Mouse (Mus musculus): ENCODE measurements around the gene Tmem220.

Gene Tmem220

GRCm38 (mm10) chr11:67017801-67018591, 7.0 kb upstream of the Tmem220 start:
- peak; percentile 99 for DNase-seq (ENCODE audit: low read depth, low spot score)

GRCm38 (mm10) chr11:67019711-67020475, 5.1 kb upstream of the Tmem220 start:
- DNase-seq (ENCODE audit: low read depth, low spot score) = no peak

- DNase-seq (ENCODE audit: low read depth, low spot score) = peak; percentile 85
These were observed 4.0 kb upstream of the Tmem220 start for GRCm38 (mm10) chr11:67020948-67021347.

GRCm38 (mm10) chr11:67022354-67023115, 2.4 kb upstream of the Tmem220 start:
- DNase-seq (ENCODE audit: low read depth, low spot score) = peak; percentile 93

- DNase-seq (ENCODE audit: low read depth, low spot score) = peak; percentile 84
These were observed 1.8 kb upstream of the Tmem220 start for GRCm38 (mm10) chr11:67023191-67023590.

GRCm38 (mm10) chr11:67023802-67024340, 1.1 kb upstream of the Tmem220 start:
- peak; percentile 93 for DNase-seq (ENCODE audit: low read depth, low spot score)

GRCm38 (mm10) chr11:67030904-67031602, 6.1 kb downstream of the Tmem220 start:
- DNase-seq (ENCODE audit: low read depth, low spot score) = peak; percentile 76

- DNase-seq (ENCODE audit: low read depth, low spot score) = no peak
These were observed 6.6 kb downstream of the Tmem220 start for GRCm38 (mm10) chr11:67031603-67031915.

- DNase-seq (ENCODE audit: low read depth, low spot score) = no peak
These were observed 10.0 kb downstream of the Tmem220 start for GRCm38 (mm10) chr11:67034775-67035485.

GRCm38 (mm10) chr11:67036229-67036628, 11.3 kb downstream of the Tmem220 start:
- DNase-seq (ENCODE audit: low read depth, low spot score) = no peak

- no peak for DNase-seq (ENCODE audit: low read depth, low spot score)
These were observed 11.9 kb downstream of the Tmem220 start for GRCm38 (mm10) chr11:67036892-67037291.

- DNase-seq (ENCODE audit: low read depth, low spot score) = peak; percentile 73
These were observed 14.8 kb downstream of the Tmem220 start for GRCm38 (mm10) chr11:67039799-67040198.

GRCm38 (mm10) chr11:67040483-67040882, 15.5 kb downstream of the Tmem220 start:
- no peak for DNase-seq (ENCODE audit: low read depth, low spot score)

- peak; percentile 97 for DNase-seq (ENCODE audit: low read depth, low spot score)
These were observed 18.1 kb downstream of the Tmem220 start for GRCm38 (mm10) chr11:67043007-67043406.

GRCm38 (mm10) chr11:67044959-67045358, 20.0 kb downstream of the Tmem220 start:
- DNase-seq (ENCODE audit: low read depth, low spot score) = peak; percentile 44

GRCm38 (mm10) chr11:67047199-67047598, 22.2 kb downstream of the Tmem220 start:
- no peak for DNase-seq (ENCODE audit: low read depth, low spot score)

- DNase-seq (ENCODE audit: low read depth, low spot score) = peak; percentile 25
These were observed 23.5 kb downstream of the Tmem220 start for GRCm38 (mm10) chr11:67048496-67048895.

- peak; percentile 73 for DNase-seq (ENCODE audit: low read depth, low spot score)
These were observed 24.3 kb downstream of the Tmem220 start for GRCm38 (mm10) chr11:67049256-67049655.

GRCm38 (mm10) chr11:67051676-67052320, 26.8 kb downstream of the Tmem220 start:
- peak; percentile 28 for DNase-seq (ENCODE audit: low read depth, low spot score)

GRCm38 (mm10) chr11:67052321-67052952, 27.5 kb downstream of the Tmem220 start, which contains the start of the genes Adprm and Sco1:
Gene Adprm, minus strand, starts transcription at chr11:67052594.
Gene Sco1, plus strand, starts transcription at chr11:67052670.
- DNase-seq (ENCODE audit: low read depth, low spot score) = peak; percentile 96

Data from R1 (cell line).